Mouse (Mus musculus) gastrocnemius, adult 8-10 months (tissue): ENCODE data around the gene Alox8. TPM values are rescaled to one million over a fixed set of nuclear protein-coding genes. Genes with fewer than 3 reads are reported as not detected.
A peak's percentile ranks its signal among the peaks of the same experiment; 100 is the strongest.

ENCODE experiments used
- DNase-seq, 2 experiments: peaks; one replicate each; pipeline ENCODE4 v3.0.0; 2022; ENCODE audit warnings: low spot score in 2 of 2
- total RNA-seq, 4 experiments: library from RNA; stranded (reverse); gene quantifications; 2 replicates each; pipeline ENCODE4 v1.2.4; 2022

Alox8 gene
- total RNA-seq, 4 experiments from 2014 or later: not detected

- DNase-seq: no peak
Observed at GRCm38 (mm10) chr11:69180120-69180519, 17.5 kb downstream of the Alox8 start.

GRCm38 (mm10) chr11:69179512-69179911 is 18.1 kb downstream of the Alox8 start:
- DNase-seq: no peak

- DNase-seq: no peak
Observed at GRCm38 (mm10) chr11:69178525-69178924, 19.1 kb downstream of the Alox8 start.

GRCm38 (mm10) chr11:69174722-69175121 is 22.9 kb downstream of the Alox8 start:
- no peak for DNase-seq

- no peak for DNase-seq
Observed at GRCm38 (mm10) chr11:69172606-69173005, 25.0 kb downstream of the Alox8 start.

DNA sequence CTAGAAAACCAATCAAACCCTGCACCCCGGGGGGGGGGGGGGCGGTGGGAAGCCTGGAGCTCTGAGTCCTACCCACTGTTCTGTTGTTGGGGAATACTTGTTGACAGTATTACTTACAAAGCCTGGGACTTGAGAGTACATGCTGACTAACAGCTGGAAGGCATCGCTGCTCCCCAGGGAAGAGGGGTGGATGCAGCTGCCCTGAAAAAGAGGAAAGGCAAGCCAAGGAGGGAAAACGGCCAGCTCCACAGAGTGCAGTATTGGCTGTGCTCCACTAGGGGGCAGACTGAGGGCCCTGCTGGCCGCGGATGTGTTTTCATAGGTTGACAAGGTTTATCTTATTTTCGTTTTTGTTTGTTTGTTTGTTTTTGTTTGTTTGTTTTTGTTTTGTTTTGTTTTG is 26.0 kb downstream of the Alox8 start:
- DNase-seq: peak; percentile 81 to 88

GRCm38 (mm10) chr11:69169313-69169712 is 28.3 kb downstream of the Alox8 start:
- no peak for DNase-seq

GRCm38 (mm10) chr11:69156800-69157199 is 40.8 kb downstream of the Alox8 start, which contains the start of gene Alox12b:
Alox12b (plus strand) TSS chr11:69156989.
- no peak for DNase-seq

DNA sequence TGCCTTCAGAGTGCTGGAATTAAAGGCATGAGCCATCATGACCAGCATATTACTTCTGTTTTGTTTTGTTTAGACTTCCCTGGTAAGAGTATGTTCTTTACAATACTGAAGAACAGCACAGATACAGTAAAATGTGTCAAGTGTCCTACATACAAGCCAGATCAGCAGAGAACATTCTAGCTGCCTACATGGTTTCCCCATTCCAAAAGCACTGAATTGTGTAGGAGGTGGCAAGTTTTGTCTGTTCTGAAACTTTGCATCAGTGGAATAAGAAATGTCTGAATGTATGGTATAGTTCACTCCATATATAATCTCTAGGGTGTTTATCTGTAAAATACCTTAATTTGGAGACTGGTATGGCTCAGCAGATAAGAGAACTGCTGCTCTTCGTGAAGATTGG is 42.3 kb downstream of the Alox8 start:
- no peak for DNase-seq

DNA sequence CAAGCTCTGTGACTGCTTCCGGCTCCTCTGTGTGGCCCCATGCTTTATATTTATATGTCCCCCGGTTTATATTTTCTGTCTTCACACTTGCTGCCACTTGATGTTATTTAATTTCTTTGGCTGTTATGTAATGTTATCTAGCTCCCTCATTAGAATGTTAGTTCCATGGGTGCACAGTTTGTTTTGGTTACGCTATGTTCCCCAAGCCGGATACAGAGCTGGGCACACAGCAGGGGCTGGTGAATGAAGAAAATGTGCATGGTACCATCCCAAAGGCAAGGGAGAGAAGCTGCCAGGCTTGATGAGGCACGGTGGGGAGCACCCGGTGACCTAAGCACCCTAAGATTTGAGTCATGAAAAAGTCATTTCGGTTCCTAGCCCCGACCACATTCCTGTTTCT is 43.8 kb downstream of the Alox8 start:
- DNase-seq: no peak

- DNase-seq: no peak
Observed at GRCm38 (mm10) chr11:69151004-69151403, 46.6 kb downstream of the Alox8 start.

DNA sequence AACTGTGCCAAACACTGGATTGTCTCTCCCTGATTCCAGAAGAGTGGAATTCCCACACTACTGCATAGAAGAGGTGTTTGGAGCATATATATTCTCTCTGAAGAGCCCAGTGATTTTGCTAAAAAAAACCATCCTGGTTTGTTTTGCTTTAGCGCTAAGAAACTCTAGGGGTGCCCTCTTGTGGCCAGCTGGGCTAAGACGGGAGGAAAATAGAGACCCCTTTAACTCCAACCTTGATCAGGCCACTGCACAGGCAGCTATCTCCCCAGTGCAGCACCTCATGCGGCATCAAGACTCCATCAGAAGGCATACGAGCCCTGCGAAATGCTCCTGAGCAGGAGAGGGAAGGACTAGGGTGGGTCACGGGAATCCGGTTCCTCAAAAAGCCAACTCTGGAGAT is 47.2 kb downstream of the Alox8 start:
- no peak for DNase-seq

GRCm38 (mm10) chr11:69149728-69150127 is 47.9 kb downstream of the Alox8 start:
- no peak for DNase-seq

- no peak for DNase-seq
Observed at GRCm38 (mm10) chr11:69148451-69148960, 49.1 kb downstream of the Alox8 start.

DNA sequence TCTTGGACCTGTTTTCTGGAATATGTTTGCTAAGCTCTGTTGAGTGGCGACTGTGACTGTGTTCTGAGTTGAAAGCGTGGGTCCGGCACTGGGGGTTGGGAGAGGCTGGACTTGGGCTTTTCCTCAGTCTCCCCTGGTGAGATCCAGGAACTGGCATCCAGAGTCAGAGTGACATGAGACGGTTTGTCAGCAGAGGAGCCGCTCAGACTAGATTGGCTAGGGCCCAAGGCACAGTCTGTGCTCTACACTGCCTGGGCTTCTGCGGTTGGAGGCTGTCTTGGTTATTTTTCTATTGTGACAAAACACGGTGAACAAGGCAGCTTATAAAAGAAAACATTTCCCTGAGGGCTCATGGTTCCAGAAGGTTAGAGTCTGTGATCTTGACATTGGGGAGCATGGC is 50.1 kb downstream of the Alox8 start:
- no peak for DNase-seq

- DNase-seq: no peak
Observed at GRCm38 (mm10) chr11:69135361-69135760, 62.3 kb downstream of the Alox8 start.

- DNase-seq: no peak
Observed at GRCm38 (mm10) chr11:69134622-69134968, 63.0 kb downstream of the Alox8 start.

Other genes starting within 250 kb of the Alox8 start
- 1 to 10 TPM; 5.3 to 8.1 (median 6.6) TPM for gene Arhgef15, start 240.4 kb downstream of the Alox8 start, total RNA-seq
- gene Slc25a35, start 229.7 kb downstream of the Alox8 start, total RNA-seq: 1 to 10 TPM; 3.5 to 4.8 (median 4.3) TPM
- 10 to 100 TPM; 59.5 to 84.1 (median 69.6) TPM for gene Rangrf, start 222.7 kb downstream of the Alox8 start, total RNA-seq
- gene Pfas, start 189.4 kb downstream of the Alox8 start, total RNA-seq: 1 to 10 TPM; 4.9 to 9.3 (median 7.4) TPM
- gene Ctc1, start 181.9 kb downstream of the Alox8 start, total RNA-seq: 10 to 100 TPM; 10.1 to 12.7 (median 11.0) TPM
- under 1 TPM in 1 of 4 experiments, not detected in 3; 0.35 TPM for gene Aurkb, start 152.2 kb downstream of the Alox8 start, total RNA-seq
- 10 to 100 TPM; 22.4 to 26.2 (median 23.7) TPM for gene Borcs6, start 138.1 kb downstream of the Alox8 start, total RNA-seq
- gene Tmem107, start 127.0 kb downstream of the Alox8 start, total RNA-seq: 1 to 10 TPM; 2.9 to 7.0 (median 5.2) TPM
- 10 to 100 TPM; 31.4 to 39.6 (median 35.6) TPM for gene Vamp2, start 109.4 kb downstream of the Alox8 start, total RNA-seq
- gene Per1, start 102.6 kb downstream of the Alox8 start, total RNA-seq: 10 to 100 TPM; 58.8 to 81.4 (median 70.4) TPM
- gene Hes7, start 77.4 kb downstream of the Alox8 start, total RNA-seq: not detected
- under 1 TPM in 1 of 4 experiments, not detected in 3; 0.18 TPM for gene 9130213A22Rik, start 75.3 kb downstream of the Alox8 start, total RNA-seq
- under 1 TPM in 1 of 4 experiments, not detected in 3; 0.21 TPM for gene Aloxe3, start 71.9 kb downstream of the Alox8 start, total RNA-seq
- gene Alox12b, start 40.9 kb downstream of the Alox8 start, total RNA-seq: not detected
- not detected for gene Gucy2e, start 39.2 kb upstream of the Alox8 start, total RNA-seq
- gene Cntrob, start 125.9 kb upstream of the Alox8 start, total RNA-seq: 1 to 10 TPM in 1 of 4 experiments, under 1 TPM in 3; 0.72 to 1.5 (median 0.88) TPM
- 10 to 100 TPM; 33.6 to 42.2 (median 37.9) TPM for gene Trappc1, start 126.1 kb upstream of the Alox8 start, total RNA-seq
- gene Kcnab3, start 128.4 kb upstream of the Alox8 start, total RNA-seq: under 1 TPM in 1 of 4 experiments, not detected in 3; 0.13 TPM
- under 1 TPM in 1 of 4 experiments, not detected in 3; 0.22 TPM for gene Rnf227, start 142.6 kb upstream of the Alox8 start, total RNA-seq
- gene Chd3, start 171.6 kb upstream of the Alox8 start, total RNA-seq: 1 to 10 TPM; 4.2 to 9.0 (median 5.5) TPM
- 10 to 100 TPM; 73.2 to 78.1 (median 75.7) TPM for gene Naa38, start 197.6 kb upstream of the Alox8 start, total RNA-seq
- 10 to 100 TPM; 33.2 to 38.0 (median 36.7) TPM for gene Cyb5d1, start 197.8 kb upstream of the Alox8 start, total RNA-seq
- gene Tmem88, start 200.4 kb upstream of the Alox8 start, total RNA-seq: 1 to 10 TPM; 4.1 to 4.6 (median 4.1) TPM
- 10 to 100 TPM; 19.1 to 22.9 (median 20.8) TPM for gene Kdm6b, start 215.8 kb upstream of the Alox8 start, total RNA-seq